Mouse (Mus musculus): ENCODE results near the gene Gm11034. TPM values are rescaled to one million over a fixed set of nuclear protein-coding genes. Genes with fewer than 3 reads are reported as not detected.

The Gm11034 gene
- total and polyA plus RNA-seq, 2 experiments from 2014 or later: not detected

DNA sequence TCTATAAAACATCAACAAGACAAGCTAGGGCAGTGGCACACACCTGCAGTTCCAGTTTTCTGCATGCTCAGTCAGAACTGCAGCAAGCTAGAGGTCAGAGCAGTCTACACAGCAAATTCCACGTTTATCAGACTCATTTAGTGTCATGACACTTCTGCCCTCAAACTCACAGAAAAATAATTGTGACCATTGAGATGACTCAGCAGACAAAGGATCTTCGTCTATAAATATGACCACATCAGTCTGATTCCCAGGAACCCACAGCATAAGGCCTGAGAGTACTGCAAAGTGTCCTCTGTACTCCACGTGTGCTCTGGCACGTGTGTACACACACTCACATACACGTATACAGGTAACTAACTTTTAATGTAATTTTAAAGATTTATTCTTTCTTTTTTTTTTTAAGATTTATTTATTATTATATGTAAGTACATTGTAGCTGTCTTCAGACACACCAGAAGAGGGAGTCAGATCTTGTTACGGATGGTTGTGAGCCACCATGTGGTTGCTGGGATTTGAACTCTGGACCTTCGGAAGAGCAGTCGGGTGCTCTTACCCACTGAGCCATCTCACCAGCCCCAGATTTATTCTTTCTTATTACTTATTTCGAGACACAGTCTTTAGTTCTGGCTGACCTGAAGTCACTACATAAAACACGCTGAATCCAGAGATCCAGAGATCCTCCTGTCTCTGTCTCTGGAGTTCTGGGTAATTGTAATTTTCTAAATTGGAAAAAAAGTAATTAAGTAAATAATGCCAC, 5.5 kb upstream of the Gm11034 start:
- 79% methylated on average over 9 of the region's 10 CpGs for WGBS
- H3K9me3 ChIP-seq (ENCODE audit: low read length): no peaks in the 10 kb centered on the region
- H3K27ac ChIP-seq (ENCODE audit: low read depth, low read length): no peak overlapping the region
- peaks cover 10% of the 10 kb centered on the region; the same call in 1 of the 2 replicates for H3K36me3 ChIP-seq (ENCODE audit: insufficient read depth, low read length)
- peak overlapping the region; percentile 58 for H3K4me2 ChIP-seq (ENCODE audit: low read depth, low read length, poor library complexity, severe bottlenecking)
- TF ChIP-seq CTCF (IDR thresholded peaks at IDR 0.05): no peak
- H3K4me1 ChIP-seq (ENCODE audit: insufficient read depth, low read length): peaks cover 8% of the 10 kb centered on the region
- ATAC-seq (ENCODE audit: low FRiP score) (peak; percentile 26; the same call in 1 of the 2 replicates), DNase-seq (ENCODE audit: low spot score) (no peak)
- H3K9ac ChIP-seq (replicated peaks; ENCODE audit: low read length, poor library complexity, severe bottlenecking): no peak overlapping the region
- peak overlapping the region; percentile 72 for H3K4me3 ChIP-seq (ENCODE audit: low read depth, low read length)
- no peaks in the 10 kb centered on the region; the same call in 1 of the 2 replicates for H3K27me3 ChIP-seq (ENCODE audit: insufficient read depth, low read length)

DNA sequence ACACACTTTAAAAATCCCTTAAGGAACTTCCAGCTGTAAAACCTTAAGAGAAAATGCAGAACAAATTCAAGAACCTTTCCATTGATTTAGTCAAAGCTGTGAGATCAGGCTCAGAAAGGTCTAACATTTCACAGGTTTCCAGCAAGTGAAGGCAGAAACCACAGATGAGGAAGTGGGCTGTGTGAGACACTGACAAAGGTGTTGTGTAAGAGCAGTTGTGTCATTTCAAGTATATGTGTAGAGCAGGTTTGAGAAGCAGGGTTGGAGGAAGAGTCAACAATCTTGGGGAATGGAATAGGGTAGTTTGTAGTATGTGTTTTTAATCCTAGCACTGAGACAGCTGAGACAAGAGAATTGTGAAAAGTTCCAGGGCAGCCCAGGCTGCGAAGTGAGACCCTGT, 2.4 kb upstream of the Gm11034 start:
- Histone ChIP-seq H3K9ac (replicated peaks; ENCODE audit: low read length, poor library complexity, severe bottlenecking) (no peak overlapping the region), H3K9me3 (ENCODE audit: low read length) (no peaks in the 10 kb centered on the region), H3K36me3 (ENCODE audit: insufficient read depth, low read length) (no peaks in the 10 kb centered on the region), H3K27ac (ENCODE audit: low read depth, low read length) (no peak overlapping the region), H3K27me3 (ENCODE audit: insufficient read depth, low read length) (no peaks in the 10 kb centered on the region; the same call in 1 of the 2 replicates), H3K4me1 (ENCODE audit: insufficient read depth, low read length) (peaks cover 6% of the 10 kb centered on the region), H3K4me3 (ENCODE audit: low read depth, low read length) (no peak overlapping the region), H3K4me2 (ENCODE audit: low read depth, low read length, poor library complexity, severe bottlenecking) (no peak overlapping the region)
- DNase-seq (ENCODE audit: low spot score) (no peak), ATAC-seq (ENCODE audit: low FRiP score) (no peak)
- 50% methylated on average over 1 of the region's 1 CpGs for WGBS
- TF ChIP-seq CTCF (IDR thresholded peaks at IDR 0.05): no peak

DNA sequence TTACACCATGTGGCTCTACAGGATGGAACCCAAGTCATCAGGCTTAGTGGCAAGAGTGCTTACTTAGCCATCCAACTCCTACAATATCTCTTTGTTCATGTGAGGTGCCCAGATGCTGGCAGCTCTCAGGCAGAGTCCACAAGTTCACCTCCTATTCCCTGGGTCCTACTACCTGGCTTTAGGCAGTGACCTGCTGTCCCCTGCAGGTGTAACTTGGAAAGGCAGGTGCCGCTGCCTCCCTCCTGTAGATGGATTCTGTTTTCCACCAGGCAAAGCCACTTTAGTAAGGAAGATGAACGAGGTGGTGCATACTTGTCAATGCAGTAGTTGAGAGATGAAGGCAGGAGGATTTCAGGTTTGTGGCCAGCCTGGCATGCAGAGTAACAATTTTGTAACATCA, 1.6 kb upstream of the Gm11034 start:
- Histone ChIP-seq H3K36me3 (ENCODE audit: insufficient read depth, low read length) (no peaks in the 10 kb centered on the region), H3K4me3 (ENCODE audit: low read depth, low read length) (no peak overlapping the region), H3K9me3 (ENCODE audit: low read length) (no peaks in the 10 kb centered on the region), H3K4me1 (ENCODE audit: insufficient read depth, low read length) (no peaks in the 10 kb centered on the region), H3K27ac (ENCODE audit: low read depth, low read length) (no peak overlapping the region), H3K4me2 (ENCODE audit: low read depth, low read length, poor library complexity, severe bottlenecking) (no peak overlapping the region), H3K27me3 (ENCODE audit: insufficient read depth, low read length) (no peaks in the 10 kb centered on the region; the same call in 1 of the 2 replicates), H3K9ac (replicated peaks; ENCODE audit: low read length, poor library complexity, severe bottlenecking) (no peak overlapping the region)
- no peak for DNase-seq (ENCODE audit: low spot score)
- 51% methylated on average over 2 of the region's 2 CpGs for WGBS
- no peak for ATAC-seq (ENCODE audit: low FRiP score)
- TF ChIP-seq CTCF (IDR thresholded peaks at IDR 0.05): 0 out of 2 replicates have a peak, but pooled peaks have one; percentile 7

DNA sequence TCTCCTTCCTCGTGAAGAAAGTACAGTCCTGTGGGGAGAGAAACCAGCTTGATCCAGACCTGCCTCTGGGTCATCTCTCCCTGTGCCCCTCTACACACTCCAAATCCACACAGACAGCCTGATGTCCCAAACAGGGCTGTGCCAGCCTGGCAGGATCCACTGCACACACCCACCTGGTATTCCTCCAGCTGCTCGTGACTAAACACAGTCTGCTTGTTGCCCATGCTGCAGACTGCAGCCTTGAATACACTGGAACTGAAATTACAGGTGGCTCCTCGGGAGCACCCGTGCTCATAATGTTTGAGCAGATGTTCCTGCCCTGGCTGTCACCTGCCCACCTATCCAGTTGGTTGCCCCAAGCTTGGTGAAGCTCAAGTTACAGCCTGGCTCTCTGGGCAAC, 685 bp downstream of the Gm11034 start, which contains the start of gene Cib3:
TSS of gene Cib3 (minus strand) at position 87 of the 400 bp plus-strand sequence.
- Histone ChIP-seq H3K9me3 (ENCODE audit: low read length) (no peaks in the 10 kb centered on the region), H3K4me2 (ENCODE audit: low read depth, low read length, poor library complexity, severe bottlenecking) (no peak within 1 kb of the TSS), H3K9ac (replicated peaks; ENCODE audit: low read length, poor library complexity, severe bottlenecking) (no peak within 1 kb of the TSS), H3K27ac (ENCODE audit: low read depth, low read length) (no peak within 1 kb of the TSS), H3K4me3 (ENCODE audit: low read depth, low read length) (no peak within 1 kb of the TSS), H3K4me1 (ENCODE audit: insufficient read depth, low read length) (no peaks in the 10 kb centered on the region), H3K36me3 (ENCODE audit: insufficient read depth, low read length) (no peaks in the 10 kb centered on the region), H3K27me3 (ENCODE audit: insufficient read depth, low read length) (no peaks in the 10 kb centered on the region; the same call in 1 of the 2 replicates)
- no peak for TF ChIP-seq CTCF (IDR thresholded peaks at IDR 0.05)
- DNase-seq (ENCODE audit: low spot score) (no peak), ATAC-seq (ENCODE audit: low FRiP score) (no peak)
- 55% methylated on average over 4 of the region's 4 CpGs for WGBS

DNA sequence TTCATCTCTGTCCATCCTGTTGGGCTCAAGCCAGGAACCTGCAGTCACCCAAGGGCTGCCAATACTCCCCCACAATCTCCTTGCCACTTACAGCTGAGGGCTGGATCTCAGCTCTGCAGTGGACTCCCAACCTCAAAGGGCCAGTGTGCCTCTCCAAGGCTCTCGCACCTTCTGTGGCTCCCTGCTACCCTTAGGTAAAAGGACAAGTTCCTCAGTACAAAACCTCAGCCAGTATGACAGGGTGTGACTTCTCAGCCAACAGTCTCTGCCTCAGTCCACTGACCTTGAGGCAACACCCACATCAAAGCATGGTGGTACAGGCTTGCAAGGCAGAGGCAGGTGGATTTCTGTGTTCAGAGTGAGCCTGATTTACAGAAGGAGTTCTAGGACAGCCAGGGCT, 1.6 kb downstream of the Gm11034 start:
- Histone ChIP-seq H3K27ac (ENCODE audit: low read depth, low read length) (no peak overlapping the region), H3K9me3 (ENCODE audit: low read length) (no peaks in the 10 kb centered on the region), H3K27me3 (ENCODE audit: insufficient read depth, low read length) (no peaks in the 10 kb centered on the region; the same call in 1 of the 2 replicates), H3K36me3 (ENCODE audit: insufficient read depth, low read length) (no peaks in the 10 kb centered on the region), H3K4me1 (ENCODE audit: insufficient read depth, low read length) (no peaks in the 10 kb centered on the region), H3K4me2 (ENCODE audit: low read depth, low read length, poor library complexity, severe bottlenecking) (no peak overlapping the region), H3K4me3 (ENCODE audit: low read depth, low read length) (no peak overlapping the region), H3K9ac (replicated peaks; ENCODE audit: low read length, poor library complexity, severe bottlenecking) (no peak overlapping the region)
- TF ChIP-seq CTCF (IDR thresholded peaks at IDR 0.05): no peak
- ATAC-seq (ENCODE audit: low FRiP score) (no peak), DNase-seq (ENCODE audit: low spot score) (no peak)
- WGBS: 86% methylated on average over 1 of the region's 1 CpGs

DNA sequence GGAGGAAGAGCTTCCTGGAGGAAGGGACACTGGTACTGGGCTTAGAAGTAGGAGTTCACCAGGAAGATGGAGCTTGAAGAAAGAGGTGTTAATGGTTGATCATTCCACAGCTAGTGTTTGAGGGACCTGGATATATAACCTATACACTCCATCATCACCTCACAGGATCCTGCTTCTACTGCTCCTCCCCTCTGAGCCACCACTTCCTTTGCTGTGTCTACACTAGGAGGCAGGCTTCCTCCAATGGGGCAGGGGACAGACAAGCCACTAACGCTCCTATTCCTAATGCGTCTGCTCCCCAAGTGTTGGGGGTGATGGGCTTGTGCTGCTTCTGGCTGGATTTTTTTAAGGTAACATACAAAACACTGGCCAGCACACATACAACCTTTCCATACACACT, 2.7 kb downstream of the Gm11034 start:
- no peak overlapping the region for H3K4me2 ChIP-seq (ENCODE audit: low read depth, low read length, poor library complexity, severe bottlenecking)
- H3K36me3 ChIP-seq (ENCODE audit: insufficient read depth, low read length): no peaks in the 10 kb centered on the region
- DNase-seq (ENCODE audit: low spot score) (no peak), ATAC-seq (ENCODE audit: low FRiP score) (no peak)
- no peak overlapping the region for H3K27ac ChIP-seq (ENCODE audit: low read depth, low read length)
- H3K4me1 ChIP-seq (ENCODE audit: insufficient read depth, low read length): no peaks in the 10 kb centered on the region
- TF ChIP-seq CTCF (IDR thresholded peaks at IDR 0.05): no peak
- no peaks in the 10 kb centered on the region for H3K9me3 ChIP-seq (ENCODE audit: low read length)
- no peak overlapping the region for H3K9ac ChIP-seq (replicated peaks; ENCODE audit: low read length, poor library complexity, severe bottlenecking)
- H3K4me3 ChIP-seq (ENCODE audit: low read depth, low read length): no peak overlapping the region
- no peaks in the 10 kb centered on the region; the same call in 1 of the 2 replicates for H3K27me3 ChIP-seq (ENCODE audit: insufficient read depth, low read length)
- 55% methylated on average over 2 of the region's 2 CpGs for WGBS

All from midbrain, postnatal 0 days (tissue).